Mouse (Mus musculus): ENCODE data around the gene Atic. TPM values are rescaled to one million over a fixed set of nuclear protein-coding genes. Genes with fewer than 3 reads are reported as not detected.

The Atic gene
- 19.6 and 19.8 TPM in 2 replicates for polyA plus RNA-seq (2012)

DNA sequence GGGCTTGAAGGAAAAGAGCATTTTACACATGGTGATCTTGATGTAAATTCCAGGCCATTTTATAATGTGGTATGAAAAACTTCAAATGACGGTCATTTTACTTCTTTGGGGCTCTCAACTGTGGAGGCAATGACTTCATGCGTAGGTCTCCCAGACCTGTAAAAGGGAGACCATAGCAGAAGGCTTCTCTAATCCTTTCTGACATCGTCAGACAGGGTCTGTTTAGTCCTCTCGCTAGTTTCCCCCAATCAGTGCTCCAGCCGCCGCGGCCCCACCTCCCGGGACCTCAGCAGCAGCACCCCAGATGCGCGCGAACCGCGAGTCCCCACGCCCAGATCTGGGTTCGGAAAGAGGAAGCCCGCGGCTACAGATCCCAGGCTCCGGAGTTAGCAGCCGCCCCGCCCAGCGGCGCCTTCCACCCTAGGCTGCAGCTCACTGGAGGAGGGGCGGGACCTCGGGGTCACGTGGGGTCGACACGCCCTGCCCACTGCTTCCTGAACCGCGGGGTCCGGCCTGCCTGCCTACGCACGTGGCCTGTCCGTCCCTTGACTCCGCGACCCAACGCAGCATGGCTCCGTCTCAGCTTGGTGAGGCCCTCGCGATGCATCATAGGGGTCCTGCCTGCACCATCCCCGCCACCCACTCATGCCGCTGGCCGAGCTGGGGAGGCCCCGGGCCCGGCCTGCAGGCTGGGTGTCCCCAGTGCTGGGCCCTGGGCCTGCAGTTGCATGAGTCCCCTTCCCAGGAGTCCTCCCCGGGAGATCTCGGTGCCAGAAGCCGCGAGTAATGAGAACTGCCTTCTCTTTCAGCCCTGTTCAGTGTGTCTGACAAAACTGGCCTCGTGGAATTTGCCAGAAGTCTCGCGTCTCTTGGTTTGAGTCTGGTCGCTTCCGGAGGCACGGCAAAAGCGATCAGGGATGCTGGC lies at the start of gene Atic:
TSS of gene Atic (plus strand) at position 463 of the 925 bp plus-strand sequence.

Other genes with a start within 250 kb of the Atic start
- not detected in 2 replicates for gene Abca12, start 142.2 kb upstream of the Atic start, polyA plus RNA-seq (2012)
- 2.9 and 5.2 TPM in 2 replicates for gene Fn1, start 96.0 kb downstream of the Atic start, polyA plus RNA-seq (2012)